Mouse (Mus musculus): ENCODE data around the gene Ptpa.

The Ptpa gene

DNA sequence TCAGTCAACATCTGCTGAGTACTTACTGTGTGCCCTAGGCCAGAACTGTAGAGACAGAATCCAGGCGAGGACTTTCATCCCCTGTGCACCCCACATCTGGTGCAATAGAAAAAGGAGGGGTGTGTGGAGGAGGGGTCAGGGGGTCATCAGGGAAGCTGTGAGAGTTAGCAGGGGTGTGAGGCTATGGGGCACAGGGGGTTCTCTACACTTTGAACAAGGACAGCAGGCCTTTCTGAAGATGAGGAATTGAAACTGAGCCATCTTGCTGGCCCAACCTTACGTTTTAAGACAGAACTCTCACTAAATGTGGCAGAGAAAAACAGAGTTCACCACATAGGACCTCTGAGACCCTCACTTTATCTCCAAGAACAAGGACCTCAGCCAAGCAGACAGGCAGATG, 74.5 kb downstream of the Ptpa start:
- no peak for DNase-seq (ENCODE audit: extremely low read depth, insufficient read length, low spot score)

DNA sequence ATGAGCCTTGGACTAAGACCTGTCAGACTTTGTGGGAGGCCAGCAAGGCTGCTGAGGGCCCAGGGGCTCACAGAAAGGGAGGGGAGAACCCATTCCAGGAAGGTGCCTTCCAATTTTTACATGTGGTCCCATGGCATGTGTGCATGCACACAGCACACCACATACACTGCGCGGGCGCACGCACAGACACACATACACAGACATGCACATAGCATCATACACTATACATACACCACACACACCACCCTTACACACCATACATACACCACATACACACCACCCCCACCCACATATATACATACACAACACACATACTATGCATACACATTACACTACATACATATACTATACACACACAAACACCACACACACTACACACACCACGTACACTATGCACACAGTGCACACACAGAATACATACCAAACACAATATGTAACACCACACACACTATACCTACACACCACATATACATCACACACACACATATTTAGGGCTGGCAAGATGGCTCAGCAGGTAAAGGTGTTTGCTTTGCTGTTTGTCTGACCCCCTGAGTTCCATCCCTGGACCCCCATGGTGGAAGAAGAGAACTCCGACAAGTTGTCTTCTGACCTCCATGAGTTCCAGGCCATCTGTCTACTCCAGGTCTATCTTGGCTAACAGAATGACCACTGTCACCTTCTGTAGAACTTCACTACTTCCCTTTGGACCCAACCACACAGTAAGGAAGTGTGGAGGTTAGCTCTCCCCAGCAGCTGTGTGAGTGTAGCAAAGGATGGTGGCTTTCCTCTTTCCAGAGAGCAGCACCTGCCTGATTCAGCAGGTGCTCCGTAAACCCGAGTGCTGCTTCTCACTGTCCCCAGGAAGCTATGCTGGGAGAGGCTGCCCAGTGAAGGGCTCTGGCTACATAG, 79.4 kb downstream of the Ptpa start:
- no peak for DNase-seq (ENCODE audit: extremely low read depth, insufficient read length, low spot score)

DNA sequence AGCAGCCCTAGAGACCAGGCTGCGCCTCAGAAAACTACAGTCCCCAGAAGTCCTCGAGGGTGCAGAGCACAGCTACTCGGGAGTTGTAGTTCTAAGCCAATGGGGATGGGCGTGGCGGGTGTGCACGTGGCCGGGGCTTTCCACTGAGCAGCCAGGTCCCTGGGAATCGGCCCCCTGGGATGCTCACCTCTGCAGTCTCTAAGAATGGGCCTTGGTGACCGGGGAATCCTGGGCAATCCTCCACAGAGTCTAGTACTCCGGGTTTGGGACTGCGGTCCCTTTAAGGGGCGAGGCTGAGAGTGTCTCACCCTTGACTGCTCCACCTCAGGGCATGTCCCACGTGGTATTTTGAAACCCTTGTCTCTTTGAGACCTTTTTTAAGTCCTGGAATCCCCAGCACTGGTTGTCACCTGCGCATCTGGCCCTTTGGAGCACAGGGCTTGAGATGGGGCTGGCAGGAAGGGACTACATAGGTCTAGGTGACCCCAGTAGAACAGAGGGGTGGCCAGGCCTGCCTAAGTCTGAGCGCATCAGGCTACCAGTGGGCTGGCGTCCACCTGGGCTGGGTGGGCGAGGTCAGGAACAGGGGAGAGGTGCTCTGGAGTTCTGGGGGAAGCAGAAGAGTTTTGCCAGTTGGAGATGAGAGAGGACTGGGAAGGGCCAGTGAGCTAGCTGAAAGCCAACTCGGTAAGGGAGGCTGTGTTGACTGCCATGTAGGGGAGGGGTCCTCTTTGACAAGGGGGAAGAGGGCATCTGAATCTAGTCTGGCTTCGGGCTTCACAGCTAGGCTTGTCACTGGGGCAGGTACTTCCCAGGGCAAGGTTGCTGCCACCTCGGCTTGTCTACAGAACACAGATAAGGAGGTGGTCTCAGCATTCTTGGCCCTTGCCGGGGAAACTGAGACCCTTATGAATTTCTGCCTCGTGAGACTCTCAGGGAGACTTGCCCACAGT, 80.3 kb downstream of the Ptpa start:
- peak; percentile 81 for DNase-seq (ENCODE audit: extremely low read depth, insufficient read length, low spot score)

Measured in 3134 (cell line).